Mouse (Mus musculus) liver, embryonic 15.5 days (tissue): ENCODE data around the gene Mrm1. TPM values are rescaled to one million over a fixed set of nuclear protein-coding genes. Genes with fewer than 3 reads are reported as not detected.
"Not testable (repeated sequence)": the region's sequence is repeated elsewhere in the genome, so short reads cannot be mapped to it uniquely, and the experiment has no call there.

Experiments used
- ATAC-seq: fragments of 200-750 bp; cut with Nextera tagmentation; 2 replicates; pipeline ENCODE4 v1.8.0; 2017; ENCODE audit warnings: moderate number of reproducible peaks, mild to moderate bottlenecking, moderate library complexity; ENCODE audit not compliant: insufficient read depth
- H3K27ac ChIP-seq: fragments of 300-500 bp; sonication (generic); replicated peaks from 2 replicates; pipeline ENCODE4 v1.5.1; 2015; ENCODE audit warnings: mild to moderate bottlenecking, inconsistent platforms
- H3K27me3 ChIP-seq: fragments of 300-500 bp; sonication (generic); 2 replicates; pipeline ENCODE4 v1.6.1; 2015; ENCODE audit warnings: mild to moderate bottlenecking, inconsistent platforms
- H3K36me3 ChIP-seq: fragments of 300-500 bp; sonication (generic); replicated peaks from 2 replicates; pipeline ENCODE4 v1.6.1; 2015; ENCODE audit warnings: moderate library complexity, mild to moderate bottlenecking, inconsistent platforms
- H3K4me1 ChIP-seq: fragments of 300-500 bp; sonication (generic); replicated peaks from 2 replicates; pipeline ENCODE4 v1.6.1; 2015; ENCODE audit warnings: inconsistent platforms
- H3K4me2 ChIP-seq: fragments of 300-500 bp; sonication (generic); 2 replicates; pipeline ENCODE4 v1.6.1; 2015; ENCODE audit warnings: moderate library complexity, mild to moderate bottlenecking, inconsistent platforms
- H3K4me3 ChIP-seq: fragments of 300-500 bp; sonication (generic); replicated peaks from 2 replicates; pipeline ENCODE4 v1.5.1; 2015; ENCODE audit warnings: mild to moderate bottlenecking, inconsistent platforms
- H3K9ac ChIP-seq: fragments of 300-500 bp; sonication (generic); 2 replicates; pipeline ENCODE4 v1.6.1; 2015; ENCODE audit warnings: moderate library complexity, mild to moderate bottlenecking, inconsistent platforms
- H3K9me3 ChIP-seq: fragments of 300-500 bp; sonication (generic); replicated peaks from 2 replicates; pipeline ENCODE4 v1.6.1; 2016; ENCODE audit warnings: inconsistent platforms
- WGBS: fragments of 180-500 bp; shearing (Covaris S2); methylation state at CpG from one replicate; pipeline ENCODE4 v1.1.7; 2015; ENCODE audit warnings: mixed read lengths; ENCODE audit not compliant: insufficient replicate concordance; 5-methylcytosine and 5-hydroxymethylcytosine counted together
- polyA plus RNA-seq: library from polyadenylated mRNA; unstranded; fragments of >200 nt; fragmentation: Nextera tagmentation; extraction: Ambion mirVana; gene quantifications from 2 replicates; pipeline ENCODE4 v1.2.1, GENCODE M21; 2015

Gene Mrm1
- polyA plus RNA-seq, result 13.5 and 16.7 TPM in 2 replicates

DNA sequence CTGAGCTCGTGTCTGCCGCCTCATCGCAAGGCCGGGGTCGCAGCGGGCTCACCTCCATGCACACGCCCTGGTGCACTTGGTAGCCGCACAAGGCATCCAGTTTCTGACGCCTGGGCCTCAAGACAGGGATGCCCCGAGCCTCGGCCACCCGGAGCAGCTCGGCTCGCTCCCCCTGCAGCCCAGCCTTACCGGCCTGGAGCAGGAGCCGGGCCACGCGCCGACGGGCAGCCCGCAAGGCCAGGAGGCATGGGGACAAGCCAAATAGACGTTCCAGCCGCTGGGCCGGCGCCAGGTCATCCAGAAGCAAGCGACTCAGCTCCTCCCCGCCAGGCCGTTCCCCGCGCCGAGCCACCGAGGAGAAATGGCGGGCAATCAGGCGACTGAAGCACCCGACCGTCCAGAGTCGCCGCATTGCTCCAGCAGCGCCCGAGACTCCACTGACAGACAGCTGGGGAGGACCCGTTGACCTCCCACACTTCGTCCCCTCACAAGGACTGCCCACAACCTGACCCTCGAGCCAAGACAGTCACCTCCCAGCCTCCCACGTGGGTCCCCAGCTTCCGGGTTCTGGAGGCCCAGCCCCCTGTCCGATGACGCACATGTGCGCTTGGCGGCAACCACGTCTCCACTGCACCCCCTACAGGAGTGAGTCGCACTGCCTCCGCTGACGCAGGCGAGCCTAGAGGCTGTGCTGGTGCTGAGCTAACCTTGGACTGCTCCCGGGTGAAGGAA is at the start of gene Mrm1:
Mrm1 (minus strand) TSS at position 555 of the 732 bp plus-strand sequence.
- H3K4me2 ChIP-seq, result peak within 1 kb of the TSS; percentile 98
- peaks cover 70% of the 10 kb centered on the region for H3K4me1 ChIP-seq
- H3K27me3 ChIP-seq, result no peaks in the 10 kb centered on the region
- 1% methylated on average over 55 of the region's 55 CpGs for WGBS
- H3K4me3 ChIP-seq, result peak within 1 kb of the TSS; percentile 74
- peak within 1 kb of the TSS; percentile 99 for H3K27ac ChIP-seq
- peaks cover 70% of the 10 kb centered on the region for H3K36me3 ChIP-seq
- H3K9ac ChIP-seq, result peak within 1 kb of the TSS; percentile 91
- ATAC-seq, result peak; percentile 51
- no peaks in the 10 kb centered on the region for H3K9me3 ChIP-seq

DNA sequence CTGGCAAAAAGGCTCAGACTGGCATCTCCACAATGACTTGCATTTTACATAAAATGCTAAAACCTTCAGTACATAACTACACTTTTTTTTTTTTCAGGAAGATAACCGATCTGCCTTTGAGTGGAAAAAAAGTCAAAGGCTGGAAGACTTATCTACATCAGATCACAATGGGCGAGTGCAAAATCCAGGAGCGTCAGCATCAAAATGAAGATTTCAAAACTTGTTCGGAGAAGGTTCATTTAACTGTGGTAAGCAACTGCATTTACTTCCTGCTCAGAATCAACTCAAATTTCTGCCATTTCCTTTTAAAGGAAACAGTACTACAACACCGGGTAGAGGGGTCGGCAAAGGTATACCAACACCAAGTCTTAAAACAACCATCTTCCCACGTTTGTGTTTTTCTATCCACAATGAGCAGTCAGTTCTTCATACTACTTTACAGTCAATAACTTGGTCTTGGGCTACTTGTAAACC is 49.5 kb upstream of the Mrm1 start:
- H3K36me3 ChIP-seq, result peaks cover 26% of the 10 kb centered on the region
- H3K4me1 ChIP-seq, result peaks cover 46% of the 10 kb centered on the region
- peak overlapping the region; percentile 99 for H3K9ac ChIP-seq
- H3K4me3 ChIP-seq, result peak overlapping the region; percentile 92
- H3K27me3 ChIP-seq, result no peaks in the 10 kb centered on the region
- H3K9me3 ChIP-seq, result no peaks in the 10 kb centered on the region
- peak overlapping the region; percentile 100 for H3K27ac ChIP-seq
- peak overlapping the region; percentile 78 for H3K4me2 ChIP-seq
- WGBS, result 0% methylated on average over 7 of the region's 7 CpGs
- ATAC-seq, result no peak

GRCm38 (mm10) chr11:84867586-84867985 is 48.3 kb upstream of the Mrm1 start:
- peak overlapping the region; percentile 53 for H3K4me3 ChIP-seq
- peaks cover 42% of the 10 kb centered on the region for H3K4me1 ChIP-seq
- H3K27ac ChIP-seq, result peak overlapping the region; percentile 54
- H3K9ac ChIP-seq, result peak overlapping the region; percentile 54
- no peak for ATAC-seq
- H3K9me3 ChIP-seq, result no peaks in the 10 kb centered on the region
- WGBS, result 71% methylated on average over 2 of the region's 2 CpGs
- no peaks in the 10 kb centered on the region for H3K27me3 ChIP-seq
- peaks cover 33% of the 10 kb centered on the region for H3K36me3 ChIP-seq
- H3K4me2 ChIP-seq, result peak overlapping the region; percentile 66

GRCm38 (mm10) chr11:84865268-84865667 is 46.0 kb upstream of the Mrm1 start:
- Histone ChIP-seq H3K9me3 (no peaks in the 10 kb centered on the region), H3K4me1 (peaks cover 40% of the 10 kb centered on the region), H3K4me2 (peak overlapping the region; percentile 49), H3K4me3 (0 out of 2 replicates have a peak overlapping the region, but pooled peaks have one; percentile 10), H3K27ac (0 out of 2 replicates have a peak overlapping the region, but pooled peaks have one; percentile 51), H3K36me3 (peaks cover 55% of the 10 kb centered on the region), H3K27me3 (no peaks in the 10 kb centered on the region), H3K9ac (0 out of 2 replicates have a peak overlapping the region, but pooled peaks have one; percentile 25)
- ATAC-seq, result no peak
- 62% methylated on average over 2 of the region's 2 CpGs for WGBS

GRCm38 (mm10) chr11:84855285-84855684 is 36.0 kb upstream of the Mrm1 start:
- no peak overlapping the region for H3K4me2 ChIP-seq
- no peak overlapping the region for H3K4me3 ChIP-seq
- peaks cover 91% of the 10 kb centered on the region for H3K36me3 ChIP-seq
- H3K27ac ChIP-seq, result no peak overlapping the region
- H3K27me3 ChIP-seq, result no peaks in the 10 kb centered on the region
- WGBS, result 92% methylated on average over 6 of the region's 6 CpGs
- no peaks in the 10 kb centered on the region for H3K9me3 ChIP-seq
- H3K4me1 ChIP-seq, result no peaks in the 10 kb centered on the region
- no peak for ATAC-seq
- no peak overlapping the region for H3K9ac ChIP-seq

- Histone ChIP-seq H3K27ac (no peak overlapping the region), H3K4me2 (no peak overlapping the region), H3K9me3 (no peaks in the 10 kb centered on the region), H3K4me3 (no peak overlapping the region), H3K27me3 (no peaks in the 10 kb centered on the region), H3K4me1 (no peaks in the 10 kb centered on the region), H3K36me3 (peaks cover 85% of the 10 kb centered on the region), H3K9ac (no peak overlapping the region)
- no peak for ATAC-seq
- 84% methylated on average over 7 of the region's 7 CpGs for WGBS
Observed at GRCm38 (mm10) chr11:84847475-84848090, 28.3 kb upstream of the Mrm1 start.

DNA sequence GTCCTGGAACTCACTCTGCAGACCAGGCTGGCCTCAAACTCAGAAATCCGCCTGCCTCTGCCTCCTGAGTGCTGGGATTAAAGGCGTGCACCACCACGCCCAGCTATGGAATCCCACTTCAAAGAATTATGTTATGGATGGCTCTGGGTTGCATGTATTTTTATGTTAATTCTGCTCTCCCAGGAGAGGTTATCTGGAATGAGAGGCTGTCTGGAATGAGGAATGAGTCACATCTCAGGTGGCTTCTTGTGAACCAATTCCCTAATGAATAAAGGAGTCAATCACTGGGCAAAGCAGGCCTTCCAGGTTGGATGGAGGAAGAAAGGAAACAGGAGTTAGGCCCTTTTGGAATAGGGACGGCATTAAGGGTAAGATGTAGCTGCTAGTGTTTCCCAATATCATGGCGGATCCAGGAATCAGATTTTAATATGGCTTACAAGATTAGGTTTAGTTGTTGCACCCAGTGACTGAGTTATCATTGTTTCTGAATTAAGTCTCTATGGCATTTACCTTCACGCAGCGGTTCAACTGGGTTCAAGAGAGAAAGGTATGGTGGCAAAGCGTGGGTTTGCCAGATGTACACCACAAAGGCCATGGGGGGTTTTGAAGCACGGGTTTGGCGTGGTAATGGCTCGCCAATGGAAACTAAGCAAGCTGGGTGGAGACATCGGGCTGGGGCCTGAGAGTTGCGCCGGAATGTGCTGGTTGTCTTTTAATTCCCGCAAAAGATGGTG is 27.6 kb upstream of the Mrm1 start:
- H3K27me3 ChIP-seq, result no peaks in the 10 kb centered on the region
- no peak overlapping the region for H3K27ac ChIP-seq
- WGBS, result 93% methylated on average over 15 of the region's 15 CpGs
- no peaks in the 10 kb centered on the region for H3K4me1 ChIP-seq
- H3K9me3 ChIP-seq, result no peaks in the 10 kb centered on the region
- H3K9ac ChIP-seq, result no peak overlapping the region
- H3K4me3 ChIP-seq, result no peak overlapping the region
- peaks cover 86% of the 10 kb centered on the region for H3K36me3 ChIP-seq
- ATAC-seq, result no peak
- H3K4me2 ChIP-seq, result no peak overlapping the region

DNA sequence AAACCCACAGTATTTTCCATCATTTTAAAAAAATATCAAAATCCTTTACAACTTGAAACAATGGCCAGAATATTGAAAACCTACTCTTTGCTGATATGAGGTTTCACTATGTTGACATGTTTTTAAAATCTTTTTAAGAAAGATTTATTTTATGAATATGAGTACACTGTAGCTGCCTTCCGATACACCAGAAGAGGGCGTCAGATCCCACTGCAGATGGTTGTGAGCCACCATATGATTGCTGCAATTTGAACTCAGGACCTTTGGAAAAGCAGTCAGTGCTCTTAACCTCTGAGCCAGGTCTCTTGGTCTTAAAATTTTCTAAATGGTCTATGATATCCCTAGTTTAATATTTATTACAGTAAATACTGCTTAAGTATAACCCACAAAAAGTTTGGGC is 20.0 kb upstream of the Mrm1 start:
- Histone ChIP-seq H3K9ac (no peak overlapping the region), H3K27me3 (no peaks in the 10 kb centered on the region), H3K4me2 (no peak overlapping the region), H3K27ac (no peak overlapping the region), H3K4me1 (no peaks in the 10 kb centered on the region), H3K9me3 (no peaks in the 10 kb centered on the region), H3K36me3 (peaks cover 93% of the 10 kb centered on the region), H3K4me3 (no peak overlapping the region)
- 83% methylated on average over 2 of the region's 2 CpGs for WGBS
- ATAC-seq, result no peak

- not testable (repeated sequence) for H3K27me3 ChIP-seq, H3K9me3 ChIP-seq
- WGBS, result 39% methylated on average over 11 of the region's 11 CpGs
- peaks cover 78% of the 10 kb centered on the region for H3K36me3 ChIP-seq
- peak overlapping the region; percentile 79 for H3K4me3 ChIP-seq
- H3K4me1 ChIP-seq, result peaks cover 42% of the 10 kb centered on the region
- ATAC-seq, result peak; percentile 3; the same call in 1 of the 2 replicates
- peak overlapping the region; percentile 97 for H3K9ac ChIP-seq
- peak overlapping the region; percentile 92 for H3K4me2 ChIP-seq
- H3K27ac ChIP-seq, result peak overlapping the region; percentile 98
Observed at GRCm38 (mm10) chr11:84829495-84829894, 10.2 kb upstream of the Mrm1 start.

- Histone ChIP-seq H3K4me1 (peaks cover 49% of the 10 kb centered on the region), H3K27me3 (no peaks in the 10 kb centered on the region), H3K9me3 (no peaks in the 10 kb centered on the region), H3K4me2 (peak within 1 kb of the TSS; percentile 92), H3K36me3 (peaks cover 77% of the 10 kb centered on the region), H3K9ac (peak within 1 kb of the TSS; percentile 97), H3K4me3 (peak within 1 kb of the TSS; percentile 79), H3K27ac (peak within 1 kb of the TSS; percentile 98)
- whole genome bisulfite sequencing, result under 1% methylated on average over 62 of the region's 62 CpGs
- peak; percentile 90 for ATAC-seq
Observed at GRCm38 (mm10) chr11:84828516-84829399, 9.4 kb upstream of the Mrm1 start, which contains the start of gene Dhrs11. Gene Dhrs11 (minus strand): TSS chr11:84828994.
